Mouse (Mus musculus): ENCODE measurements around the gene Als2cl. TPM values are rescaled to one million over a fixed set of nuclear protein-coding genes. Genes with fewer than 3 reads are reported as not detected.

Als2cl gene
- total RNA-seq, 1 experiment from 2014 or later = 0.86 TPM

- ATAC-seq (replicated peaks; ENCODE audit: insufficient number of reproducible peaks, low FRiP score, low TSS enrichment, poor library complexity, severe bottlenecking) = no peak
These were observed 2.3 kb upstream of the Als2cl start for GRCm38 (mm10) chr9:110877353-110877752.

- ATAC-seq (replicated peaks; ENCODE audit: insufficient number of reproducible peaks, low FRiP score, low TSS enrichment, poor library complexity, severe bottlenecking) = no peak
These were observed 1.8 kb upstream of the Als2cl start for GRCm38 (mm10) chr9:110877888-110878287.

GRCm38 (mm10) chr9:110879998-110880561 lies 410 bp downstream of the Als2cl start, which contains the start of gene Tmie:
TSS of gene Tmie (minus strand) at chr9:110880113.
- ATAC-seq (replicated peaks; ENCODE audit: insufficient number of reproducible peaks, low FRiP score, low TSS enrichment, poor library complexity, severe bottlenecking) = no peak

GRCm38 (mm10) chr9:110880772-110881171 lies 1.1 kb downstream of the Als2cl start:
- ATAC-seq (replicated peaks; ENCODE audit: insufficient number of reproducible peaks, low FRiP score, low TSS enrichment, poor library complexity, severe bottlenecking) = no peak

- no peak for ATAC-seq (replicated peaks; ENCODE audit: insufficient number of reproducible peaks, low FRiP score, low TSS enrichment, poor library complexity, severe bottlenecking)
These were observed 2.3 kb downstream of the Als2cl start for GRCm38 (mm10) chr9:110881953-110882352.

GRCm38 (mm10) chr9:110887388-110888303 lies 8.0 kb downstream of the Als2cl start:
- ATAC-seq (replicated peaks; ENCODE audit: insufficient number of reproducible peaks, low FRiP score, low TSS enrichment, poor library complexity, severe bottlenecking) = no peak

GRCm38 (mm10) chr9:110888935-110889334 lies 9.3 kb downstream of the Als2cl start:
- ATAC-seq (replicated peaks; ENCODE audit: insufficient number of reproducible peaks, low FRiP score, low TSS enrichment, poor library complexity, severe bottlenecking) = no peak

GRCm38 (mm10) chr9:110890026-110890783 lies 10.5 kb downstream of the Als2cl start:
- no peak for ATAC-seq (replicated peaks; ENCODE audit: insufficient number of reproducible peaks, low FRiP score, low TSS enrichment, poor library complexity, severe bottlenecking)

- no peak for ATAC-seq (replicated peaks; ENCODE audit: insufficient number of reproducible peaks, low FRiP score, low TSS enrichment, poor library complexity, severe bottlenecking)
These were observed 11.6 kb downstream of the Als2cl start for GRCm38 (mm10) chr9:110891077-110891828.

- ATAC-seq (replicated peaks; ENCODE audit: insufficient number of reproducible peaks, low FRiP score, low TSS enrichment, poor library complexity, severe bottlenecking) = no peak
These were observed 12.9 kb downstream of the Als2cl start for GRCm38 (mm10) chr9:110892552-110892951.

GRCm38 (mm10) chr9:110893429-110893828 lies 13.8 kb downstream of the Als2cl start:
- no peak for ATAC-seq (replicated peaks; ENCODE audit: insufficient number of reproducible peaks, low FRiP score, low TSS enrichment, poor library complexity, severe bottlenecking)

GRCm38 (mm10) chr9:110895507-110895906 lies 15.8 kb downstream of the Als2cl start:
- ATAC-seq (replicated peaks; ENCODE audit: insufficient number of reproducible peaks, low FRiP score, low TSS enrichment, poor library complexity, severe bottlenecking) = no peak

- ATAC-seq (replicated peaks; ENCODE audit: insufficient number of reproducible peaks, low FRiP score, low TSS enrichment, poor library complexity, severe bottlenecking) = no peak
These were observed 16.3 kb downstream of the Als2cl start for GRCm38 (mm10) chr9:110895994-110896393.

GRCm38 (mm10) chr9:110896595-110896994 lies 16.9 kb downstream of the Als2cl start:
- ATAC-seq (replicated peaks; ENCODE audit: insufficient number of reproducible peaks, low FRiP score, low TSS enrichment, poor library complexity, severe bottlenecking) = no peak

GRCm38 (mm10) chr9:110899451-110900008 lies 19.9 kb downstream of the Als2cl start:
- no peak for ATAC-seq (replicated peaks; ENCODE audit: insufficient number of reproducible peaks, low FRiP score, low TSS enrichment, poor library complexity, severe bottlenecking)

GRCm38 (mm10) chr9:110901204-110901603 lies 21.5 kb downstream of the Als2cl start:
- no peak for ATAC-seq (replicated peaks; ENCODE audit: insufficient number of reproducible peaks, low FRiP score, low TSS enrichment, poor library complexity, severe bottlenecking)

GRCm38 (mm10) chr9:110902271-110902670 lies 22.6 kb downstream of the Als2cl start:
- ATAC-seq (replicated peaks; ENCODE audit: insufficient number of reproducible peaks, low FRiP score, low TSS enrichment, poor library complexity, severe bottlenecking) = no peak

GRCm38 (mm10) chr9:110907201-110907837 lies 27.6 kb downstream of the Als2cl start:
- ATAC-seq (replicated peaks; ENCODE audit: insufficient number of reproducible peaks, low FRiP score, low TSS enrichment, poor library complexity, severe bottlenecking) = no peak

Data from monocyte, adult 5-6 weeks (primary cell).